In the genomic region with DNA sequence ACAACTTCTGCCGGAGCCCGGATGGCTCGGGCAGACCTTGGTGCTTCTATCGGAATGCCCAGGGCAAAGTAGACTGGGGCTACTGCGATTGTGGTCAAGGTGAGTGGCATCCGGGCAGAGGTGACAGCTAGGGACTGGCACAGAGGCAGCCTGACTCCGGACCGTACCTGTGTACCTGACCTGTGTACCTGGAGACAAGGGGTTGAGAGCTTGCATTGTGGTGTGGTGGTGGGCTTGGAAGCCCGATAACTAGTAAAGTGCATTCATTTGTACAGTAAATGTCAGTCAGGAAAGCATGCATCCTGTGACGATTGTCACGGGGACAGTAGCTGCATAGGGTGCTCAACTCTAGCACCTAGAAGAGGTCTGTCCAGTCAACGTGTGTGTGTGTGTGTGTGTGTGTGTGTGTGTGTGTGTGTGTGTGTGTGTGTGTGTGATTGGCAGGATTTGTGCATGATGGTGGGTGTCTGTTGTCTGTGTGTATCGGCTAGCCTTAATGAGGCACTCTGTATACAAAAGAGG, we compare ENCODE assay signal across 8 mouse cellular contexts. TPM values are rescaled to one million over a fixed set of nuclear protein-coding genes. Genes with fewer than 3 reads are reported as not detected.
DNase-seq lines count a peak whose midpoint lies in the region; ATAC-seq and TF ChIP-seq lines count a peak whose summit lies in the region.

No protein-coding gene starts in this region.

- peak overlapping the region; percentile 64; the same call in 1 of the 2 replicates for H3K9ac ChIP-seq in lung, embryonic 15.5 days
- peak overlapping the region; percentile 64 for H3K9ac ChIP-seq in hindbrain, embryonic 11.5 days (ENCODE audit: low read depth, low read length)
- H3K9ac ChIP-seq in liver, embryonic 12.5 days = no peak overlapping the region; the same call in 1 of the 2 replicates

- H3K36me3 ChIP-seq in lung, embryonic 15.5 days = no peaks in the 10 kb centered on the region
- H3K36me3 ChIP-seq in hindbrain, embryonic 11.5 days (ENCODE audit: control insufficient read depth, insufficient read depth, low read length) = no peaks in the 10 kb centered on the region
- H3K36me3 ChIP-seq in liver, embryonic 12.5 days = no peaks in the 10 kb centered on the region
- no peaks in the 10 kb centered on the region for H3K36me3 ChIP-seq in thymus, adult 2 months (ENCODE audit: control insufficient read depth, insufficient read depth, low read length)

- no peak for DNase-seq in lung, postnatal 14 days
- peak; percentile 5 for DNase-seq in cerebellum, adult 8-10 months
- peak; percentile 61 for DNase-seq in hindbrain, embryonic 11.5 days (ENCODE audit: low spot score)
- no peak for DNase-seq in thymus, adult 2 months
- no peak for DNase-seq in frontal cortex, postnatal 25 days (ENCODE audit: low spot score in 2 of 2)

- peak; percentile 8; the same call in 1 of the 2 replicates for ATAC-seq in lung, embryonic 15.5 days (ENCODE audit: borderline replicate concordance, extremely low read depth, low FRiP score, low TSS enrichment)
- ATAC-seq in hindbrain, embryonic 11.5 days (ENCODE audit: low FRiP score) = peak; percentile 52
- 0 out of 2 replicates have a peak, but pooled peaks have one; percentile 24 for ATAC-seq in liver, embryonic 12.5 days

- H3K9me3 ChIP-seq in lung, embryonic 15.5 days = no peaks in the 10 kb centered on the region
- H3K9me3 ChIP-seq in hindbrain, embryonic 11.5 days (ENCODE audit: control insufficient read depth, low read length) = no peaks in the 10 kb centered on the region
- H3K9me3 ChIP-seq in liver, embryonic 12.5 days (replicated peaks) = no peaks in the 10 kb centered on the region

- 6% methylated on average over 13 of the region's 13 CpGs for WGBS in lung, embryonic 15.5 days
- WGBS in hindbrain, embryonic 11.5 days = 8% methylated on average over 13 of the region's 13 CpGs
- 8% methylated on average over 13 of the region's 13 CpGs for WGBS in liver, embryonic 12.5 days (ENCODE audit: insufficient replicate concordance)
- 3% methylated on average over 13 of the region's 13 CpGs for WGBS in olfactory bulb, adult 2 months
- 12% methylated on average over 13 of the region's 13 CpGs for WGBS in thymus, adult 2 months

- TF ChIP-seq POLR2A in olfactory bulb, adult 2 months (IDR thresholded peaks at IDR 0.05; ENCODE audit: insufficient read depth, low read depth, low read length) = no peak
- TF ChIP-seq POLR2A in thymus, adult 2 months (IDR thresholded peaks at IDR 0.05; ENCODE audit: control insufficient read depth, extremely low read depth, insufficient read depth, low read length, poor library complexity) = no peak

- H3K4me1 ChIP-seq in lung, embryonic 15.5 days = peaks cover 3% of the 10 kb centered on the region; the same call in 1 of the 2 replicates
- 0 out of 2 replicates have a peak, but pooled peaks cover 3% of the 10 kb centered on the region for H3K4me1 ChIP-seq in hindbrain, embryonic 11.5 days (replicated peaks; ENCODE audit: control insufficient read depth, insufficient read depth, low read length)
- H3K4me1 ChIP-seq in liver, embryonic 12.5 days = 0 out of 2 replicates have a peak, but pooled peaks cover 7% of the 10 kb centered on the region
- peaks cover 7% of the 10 kb centered on the region for H3K4me1 ChIP-seq in olfactory bulb, adult 2 months (ENCODE audit: control insufficient read depth, insufficient read depth, low read length)
- H3K4me1 ChIP-seq in thymus, adult 2 months (replicated peaks; ENCODE audit: control insufficient read depth, insufficient read depth, low read length) = no peaks in the 10 kb centered on the region

- TF ChIP-seq CTCF in olfactory bulb, adult 2 months (IDR thresholded peaks at IDR 0.05; ENCODE audit: insufficient read depth, low read depth, low read length) = no peak
- no peak for TF ChIP-seq CTCF in thymus, adult 2 months (IDR thresholded peaks at IDR 0.05; ENCODE audit: borderline replicate concordance, control insufficient read depth, extremely low read depth, insufficient read depth, low read length, poor library complexity)

- H3K4me3 ChIP-seq in lung, embryonic 15.5 days = peak overlapping the region; percentile 60
- H3K4me3 ChIP-seq in hindbrain, embryonic 11.5 days (ENCODE audit: low read depth, low read length) = peak overlapping the region; percentile 68
- H3K4me3 ChIP-seq in liver, embryonic 12.5 days = peak overlapping the region; percentile 53
- peak overlapping the region; percentile 64 for H3K4me3 ChIP-seq in olfactory bulb, adult 2 months (ENCODE audit: insufficient read depth, low read depth, low read length)
- H3K4me3 ChIP-seq in thymus, adult 2 months (ENCODE audit: control insufficient read depth, insufficient read depth, low read length) = no peak overlapping the region

- no peak overlapping the region for H3K27ac ChIP-seq in lung, embryonic 15.5 days
- H3K27ac ChIP-seq in hindbrain, embryonic 11.5 days (ENCODE audit: low read depth, low read length) = no peak overlapping the region
- no peak overlapping the region for H3K27ac ChIP-seq in liver, embryonic 12.5 days
- H3K27ac ChIP-seq in olfactory bulb, adult 2 months (ENCODE audit: insufficient read depth, low read depth, low read length) = no peak overlapping the region
- no peak overlapping the region for H3K27ac ChIP-seq in thymus, adult 2 months (ENCODE audit: control insufficient read depth, insufficient read depth, low read length)

- peak overlapping the region; percentile 97 for H3K4me2 ChIP-seq in lung, embryonic 15.5 days
- H3K4me2 ChIP-seq in hindbrain, embryonic 11.5 days (replicated peaks; ENCODE audit: low read depth, low read length) = peak overlapping the region; percentile 100
- peak overlapping the region; percentile 77 for H3K4me2 ChIP-seq in liver, embryonic 12.5 days

- H3K27me3 ChIP-seq in lung, embryonic 15.5 days = peaks cover 14% of the 10 kb centered on the region; the same call in 1 of the 2 replicates
- peaks cover 8% of the 10 kb centered on the region for H3K27me3 ChIP-seq in hindbrain, embryonic 11.5 days (ENCODE audit: control insufficient read depth, insufficient read depth, low read length)
- H3K27me3 ChIP-seq in liver, embryonic 12.5 days (replicated peaks) = peaks cover 73% of the 10 kb centered on the region
- H3K27me3 ChIP-seq in thymus, adult 2 months (ENCODE audit: control insufficient read depth, insufficient read depth, low read length) = peaks cover 12% of the 10 kb centered on the region; the same call in 1 of the 2 replicates

RNA-seq across cellular contexts. Expression of gene Prss12, which starts 0.9 kb away (rescaled TPM):
- 18.7 and 20.8 TPM in 2 replicates for polyA plus RNA-seq in lung, embryonic 15.5 days (2015; fragmentation: Nextera tagmentation; extraction: Ambion mirVana)
- 4.2 and 6.3 TPM in 2 replicates for polyA plus RNA-seq in hindbrain, embryonic 11.5 days (2014; fragmentation: Nextera tagmentation; extraction: Ambion mirVana)
- 0.55 and 0.92 TPM in 2 replicates for polyA plus RNA-seq in liver, embryonic 12.5 days (2016; fragmentation: Nextera tagmentation; extraction: Ambion mirVana)
- polyA plus RNA-seq in olfactory bulb, adult 2 months (2012; ENCODE audit: insufficient read depth, insufficient read length, low replicate concordance, missing spikeins) = not detected in 2 replicates
- polyA plus RNA-seq in thymus, adult 2 months (2012; rRNA removed) = 0.41 and 0.49 TPM in 2 replicates

Comparison
In these comparisons a context has a peak if more than half of its experiments do, and no peak if none do; other contexts are left out.
1. DNase-seq: peak in cerebellum, adult 8-10 months (single experiment) and hindbrain, embryonic 11.5 days (single experiment); none in lung, postnatal 14 days (single experiment), thymus, adult 2 months (single experiment) and frontal cortex, postnatal 25 days (0 of 2).
2. Peak in every context shown above with its lines, with median percentiles within 50 percentile points of each other: ATAC-seq and H3K4me2 ChIP-seq.